In genomic region chr3:58655362-58656130, GRCm38 (mm10) we compare ENCODE assay signal across 8 mouse cellular contexts. TPM values are rescaled to one million over a fixed set of nuclear protein-coding genes. Genes with fewer than 3 reads are reported as not detected.
DNase-seq lines count a peak whose midpoint lies in the region; ATAC-seq and TF ChIP-seq lines count a peak whose summit lies in the region.

No protein-coding gene starts in this region.

- peak; percentile 95 for TF ChIP-seq RAD21 in CH12.LX (IDR thresholded peaks at IDR 0.05; ENCODE audit: low read depth, low read length)

- H3K36me3 ChIP-seq in CH12.LX (replicated peaks in 1 of 2; ENCODE audit: control insufficient read depth in 1 of 2, insufficient read depth in 1 of 2, low read length in 1 of 2) = no peaks in the 10 kb centered on the region
- H3K36me3 ChIP-seq in embryonic facial prominence, embryonic 12.5 days = no peaks in the 10 kb centered on the region
- no peaks in the 10 kb centered on the region for H3K36me3 ChIP-seq in lung, embryonic 14.5 days (ENCODE audit: insufficient read depth)

- H3K79me2 ChIP-seq in CH12.LX (replicated peaks; ENCODE audit: control insufficient read depth, extremely low read depth, insufficient read depth, poor library complexity, severe bottlenecking) = no peaks in the 10 kb centered on the region; the same call in 1 of the 2 replicates

- peak overlapping the region; percentile 31; the same call in 1 of the 2 replicates for H3K4me2 ChIP-seq in CH12.LX (ENCODE audit: insufficient read depth, low read depth, poor library complexity, severe bottlenecking)
- H3K4me2 ChIP-seq in embryonic facial prominence, embryonic 12.5 days (replicated peaks) = no peak overlapping the region
- no peak overlapping the region for H3K4me2 ChIP-seq in lung, embryonic 14.5 days

- ATAC-seq in embryonic facial prominence, embryonic 12.5 days (ENCODE audit: insufficient number of reproducible peaks, insufficient read depth, low FRiP score, low TSS enrichment) = peak; percentile 56; the same call in 1 of the 2 replicates
- ATAC-seq in lung, embryonic 14.5 days (ENCODE audit: insufficient read depth) = peak; percentile 73; the same call in 1 of the 2 replicates
- peak; percentile 73 for ATAC-seq in neutrophil, adult 5-6 weeks (ENCODE audit: extremely low read depth, insufficient number of reproducible peaks, low FRiP score, poor library complexity, severe bottlenecking)

- DNase-seq in CH12.LX (ENCODE audit: extremely low read depth) = peak; percentile 79
- DNase-seq in adrenal gland, postnatal 14 days = peak; percentile 78
- peak; percentile 80 for DNase-seq in heart, postnatal 4 days
- DNase-seq in kidney, postnatal 4 days = peak; percentile 72 to 77
- peak; percentile 87 for DNase-seq in lung, embryonic 14.5 days
- peak; percentile 66 for DNase-seq in thymus, postnatal 25 days

- WGBS in embryonic facial prominence, embryonic 12.5 days = 61% methylated on average over 17 of the region's 17 CpGs
- WGBS in lung, embryonic 14.5 days = 48% methylated on average over 17 of the region's 17 CpGs

- TF ChIP-seq CTCF in CH12.LX (conservative IDR thresholded peaks at IDR 0.05 in 1 of 2, IDR thresholded peaks at IDR 0.05 in 1 of 2; ENCODE audit: low read depth in 2 of 2, low read length in 2 of 2) = peak; percentile 76 to 93
- peak; percentile 82 for TF ChIP-seq CTCF in lung, embryonic 14.5 days (IDR thresholded peaks at IDR 0.05; ENCODE audit: low read depth)

- H3K9ac ChIP-seq in CH12.LX (ENCODE audit: insufficient read depth, low read depth) = no peak overlapping the region
- H3K9ac ChIP-seq in embryonic facial prominence, embryonic 12.5 days = no peak overlapping the region
- no peak overlapping the region for H3K9ac ChIP-seq in lung, embryonic 14.5 days

- no peak for TF ChIP-seq POLR2A in CH12.LX (IDR thresholded peaks at IDR 0.05; ENCODE audit: low read depth, low read length)

- no peak for TF ChIP-seq EP300 in CH12.LX (IDR thresholded peaks at IDR 0.05; ENCODE audit: low read length)

- H3K4me1 ChIP-seq in CH12.LX (ENCODE audit: control insufficient read depth in 1 of 2, insufficient read depth in 2 of 2) = peaks cover 4 to 13% of the 10 kb centered on the region in 2 experiments; a peak in 3 of 4 replicates
- no peaks in the 10 kb centered on the region for H3K4me1 ChIP-seq in embryonic facial prominence, embryonic 12.5 days
- H3K4me1 ChIP-seq in lung, embryonic 14.5 days (ENCODE audit: insufficient read depth) = no peaks in the 10 kb centered on the region

- peaks cover 4% of the 10 kb centered on the region for H3K9me3 ChIP-seq in CH12.LX (replicated peaks; ENCODE audit: low read length)
- no peaks in the 10 kb centered on the region for H3K9me3 ChIP-seq in embryonic facial prominence, embryonic 12.5 days
- H3K9me3 ChIP-seq in lung, embryonic 14.5 days (ENCODE audit: low read depth, low read length) = no peaks in the 10 kb centered on the region

- no peak overlapping the region for H3K27ac ChIP-seq in CH12.LX (ENCODE audit: insufficient read depth, low read depth)
- H3K27ac ChIP-seq in embryonic facial prominence, embryonic 12.5 days = no peak overlapping the region
- no peak overlapping the region for H3K27ac ChIP-seq in lung, embryonic 14.5 days (ENCODE audit: low read depth)

- no peaks in the 10 kb centered on the region for H3K27me3 ChIP-seq in CH12.LX (replicated peaks)
- H3K27me3 ChIP-seq in embryonic facial prominence, embryonic 12.5 days = no peaks in the 10 kb centered on the region
- no peaks in the 10 kb centered on the region for H3K27me3 ChIP-seq in lung, embryonic 14.5 days (ENCODE audit: insufficient read depth, low read length)

- dilution Hi-C loops in CH12.LX (cut with MboI; ENCODE audit: extremely low pct_ligation_motif_present, extremely low pct_unique_long_range_greater_than_20kb, low sequenced_read_pairs) = no loop called here

- in situ Hi-C loops in CH12.LX (cut with MboI; ENCODE audit: low pct_ligation_motif_present, low pct_unique_long_range_greater_than_20kb, low sequenced_read_pairs) = loop anchor here (5.0 to 25.0 kb wide), 3 partner anchors 127 to 493 kb away; no protein-coding TSS in a partner anchor

- no peak overlapping the region for H3K4me3 ChIP-seq in CH12.LX (replicated peaks in 1 of 3; ENCODE audit: low read depth in 2 of 3, low read length in 2 of 3, poor library complexity in 1 of 3)
- H3K4me3 ChIP-seq in embryonic facial prominence, embryonic 12.5 days = no peak overlapping the region
- no peak overlapping the region for H3K4me3 ChIP-seq in lung, embryonic 14.5 days (ENCODE audit: low read depth, low read length)

TF ChIP-seq in CH12.LX, 34 proteins besides CTCF, POLR2A, EP300 and RAD21:
- TF ChIP-seq SMC3 (IDR thresholded peaks at IDR 0.05; ENCODE audit: low read depth, low read length) (peak; percentile 95), MEF2A (IDR thresholded peaks at IDR 0.05; ENCODE audit: borderline replicate concordance, low read depth, low read length) (no peak), USF2 (conservative IDR thresholded peaks at IDR 0.05; ENCODE audit: low read depth, low read length) (no peak), ZC3H11A (IDR thresholded peaks at IDR 0.05; ENCODE audit: low read depth, low read length) (peak; percentile 91), CHD2 (IDR thresholded peaks at IDR 0.05; ENCODE audit: low read length) (no peak), ZNF384 (IDR thresholded peaks at IDR 0.05; ENCODE audit: low read depth, low read length) (peak; percentile 95)

RNA-seq across cellular contexts. Expression of gene Erich6, which starts 18.5 kb away (rescaled TPM):
- total RNA-seq in CH12.LX (2012; rRNA removed) (not detected in 2 replicates), CH12.LX (2014; rRNA removed) (not detected in 2 replicates)
- polyA plus RNA-seq in CH12.LX (2012; ENCODE audit: insufficient read length, low read depth) = 0.11 TPM in 1 of 2 replicates, not detected in the other
- total RNA-seq in adrenal gland, postnatal 14 days (2021) = not detected in 2 replicates
- polyA plus RNA-seq in embryonic facial prominence, embryonic 12.5 days (2016; fragmentation: Nextera tagmentation; extraction: Ambion mirVana) = not detected in 2 replicates
- under 1 TPM; 0.16 to 0.24 TPM for total RNA-seq in heart, postnatal 4 days (2021)
- not detected in 2 replicates for polyA plus RNA-seq in lung, embryonic 14.5 days (2014; fragmentation: Nextera tagmentation; extraction: Ambion mirVana)
- total RNA-seq in neutrophil, adult 5-6 weeks (2017) = not detected in 2 replicates

RNA-seq across cellular contexts. Expression of gene Siah2, which starts 36.7 kb away (rescaled TPM):
- total RNA-seq in CH12.LX (2012; rRNA removed) (125 and 140 TPM in 2 replicates), CH12.LX (2014; rRNA removed) (119 and 142 TPM in 2 replicates)
- polyA plus RNA-seq in CH12.LX (2012; ENCODE audit: insufficient read length, low read depth) = 99.0 and 104 TPM in 2 replicates
- 12.9 and 19.1 TPM in 2 replicates for total RNA-seq in adrenal gland, postnatal 14 days (2021)
- 7.4 and 8.0 TPM in 2 replicates for polyA plus RNA-seq in embryonic facial prominence, embryonic 12.5 days (2016; fragmentation: Nextera tagmentation; extraction: Ambion mirVana)
- 10 to 100 TPM; 16.3 to 18.5 TPM for total RNA-seq in heart, postnatal 4 days (2021)
- 6.8 and 7.4 TPM in 2 replicates for polyA plus RNA-seq in lung, embryonic 14.5 days (2014; fragmentation: Nextera tagmentation; extraction: Ambion mirVana)
- total RNA-seq in neutrophil, adult 5-6 weeks (2017) = 12.7 and 14.7 TPM in 2 replicates
